Mouse (Mus musculus) MEL (cell line): ENCODE results near the gene Gbx2. TPM values are rescaled to one million over a fixed set of nuclear protein-coding genes. Genes with fewer than 3 reads are reported as not detected.

Source experiments
- DNase-seq: peaks from one replicate; pipeline ENCODE4 v3.0.0; 2011; ENCODE audit warnings: low read depth, low spot score
- H3K27ac ChIP-seq: 2 replicates; pipeline ENCODE4 v1.5.1; 2012; ENCODE audit warnings: low read depth, mild to moderate bottlenecking, control low read depth, low read length, moderate library complexity; ENCODE audit not compliant: control insufficient read depth
- H3K27me3 ChIP-seq, 2 experiments: fragments of 150-350 bp in 1 of 2; sonication (generic) in 1 of 2; 2 replicates each; pipeline ENCODE4 v1.6.1; 2012; ENCODE audit warnings: low read length in 2 of 2, mild to moderate bottlenecking in 2 of 2, improper control_type of control experiment in 1 of 2, moderate library complexity in 1 of 2; ENCODE audit not compliant: insufficient read depth in 2 of 2, control insufficient read depth in 1 of 2
- H3K36me3 ChIP-seq, 2 experiments: 2 replicates each; pipeline ENCODE4 v1.6.1; 2012 to 2014; ENCODE audit warnings: low read length in 2 of 2, improper control_type of control experiment in 1 of 2, inconsistent platforms in 1 of 2, mild to moderate bottlenecking in 1 of 2; ENCODE audit not compliant: insufficient read depth in 2 of 2, control insufficient read depth in 1 of 2
- H3K4me1 ChIP-seq, 2 experiments: fragments of 150-350 bp in 1 of 2; sonication (generic) in 1 of 2; 2 replicates each; pipeline ENCODE4 v1.6.1; 2012; ENCODE audit warnings: low read length in 2 of 2, improper control_type of control experiment in 1 of 2, mild to moderate bottlenecking in 1 of 2; ENCODE audit not compliant: insufficient read depth in 2 of 2, control insufficient read depth in 1 of 2
- H3K4me3 ChIP-seq, 2 experiments: fragments of 150-350 bp in 1 of 2; sonication (generic) in 1 of 2; 2 replicates each; pipeline ENCODE4 v1.5.1; 2012; ENCODE audit warnings: low read depth in 2 of 2, low read length in 2 of 2, mild to moderate bottlenecking in 2 of 2, moderate library complexity in 2 of 2, control low read depth in 1 of 2, improper control_type of control experiment in 1 of 2; ENCODE audit not compliant: control insufficient read depth in 1 of 2, insufficient read depth in 1 of 2
- H3K79me2 ChIP-seq: 2 replicates; pipeline ENCODE4 v1.6.1; 2012; ENCODE audit warnings: mild to moderate bottlenecking, low read length, moderate library complexity; ENCODE audit not compliant: control insufficient read depth, poor library complexity, insufficient read depth
- H3K9ac ChIP-seq: 2 replicates; pipeline ENCODE4 v1.6.1; 2012; ENCODE audit warnings: low read depth, mild to moderate bottlenecking, control low read depth, low read length, moderate library complexity; ENCODE audit not compliant: control insufficient read depth, poor library complexity, severe bottlenecking
- H3K9me3 ChIP-seq: fragments of 150-350 bp; sonication (generic); replicated peaks from 2 replicates; pipeline ENCODE4 v1.6.1; 2012; ENCODE audit warnings: mild to moderate bottlenecking, low read length, improper control_type of control experiment, moderate library complexity; ENCODE audit not compliant: insufficient read depth
- GATA1 ChIP-seq: IDR thresholded peaks from 2 replicates; pipeline ENCODE4 v1.6.1; 2011; ENCODE audit warnings: low read depth, low read length, improper control_type of control experiment
- JUND ChIP-seq: IDR thresholded peaks from 2 replicates; pipeline ENCODE4 v1.6.1; 2011; ENCODE audit warnings: low read depth, mild to moderate bottlenecking, improper control_type of control experiment, low read length
- MYB ChIP-seq: IDR thresholded peaks from 2 replicates; pipeline ENCODE4 v1.6.1; 2011; ENCODE audit warnings: mild to moderate bottlenecking, low read depth, low read length, improper control_type of control experiment
- NRF1 ChIP-seq: IDR thresholded peaks from 2 replicates; pipeline ENCODE4 v1.6.1; 2014; ENCODE audit warnings: low read depth, mild to moderate bottlenecking, inconsistent platforms, low read length, improper control_type of control experiment, moderate library complexity; ENCODE audit not compliant: poor library complexity, insufficient read depth, severe bottlenecking
- RCOR1 ChIP-seq: IDR thresholded peaks from 2 replicates; pipeline ENCODE4 v1.6.1; 2012; ENCODE audit warnings: low read depth, mild to moderate bottlenecking, inconsistent platforms, low read length, improper control_type of control experiment
- SMC3 ChIP-seq: IDR thresholded peaks from 2 replicates; pipeline ENCODE4 v1.6.1; 2011; ENCODE audit warnings: low read depth, low read length, improper control_type of control experiment
- polyA plus RNA-seq, 2 experiments: library from polyadenylated mRNA; stranded (reverse) in 1 of 2; unstranded in 1 of 2; fragments of >175 nt in 1 of 2; fragments of >200 nt in 1 of 2; gene quantifications; 2 replicates each; pipeline versions ENCODE4 v1.2.1 to v1.2.4; 2012; ENCODE audit warnings: low replicate concordance in 2 of 2, low read depth in 1 of 2; ENCODE audit not compliant: insufficient read length in 2 of 2, insufficient read depth in 1 of 2, missing spikeins in 1 of 2
- total RNA-seq: library from RNA; depleted of rRNA; stranded (reverse); fragments of 300-350 nt; gene quantifications from 2 replicates; pipeline ENCODE4 v1.2.3, GENCODE M21; 2012; rRNA removed

Gene Gbx2
- total and polyA plus RNA-seq, 3 experiments, result not detected

- no peak overlapping the region for H3K27ac ChIP-seq
- no peaks in the 10 kb centered on the region for H3K27me3 ChIP-seq
- H3K4me1 ChIP-seq, result no peaks in the 10 kb centered on the region
- H3K4me3 ChIP-seq, result no peak overlapping the region
- H3K36me3 ChIP-seq, result no peaks in the 10 kb centered on the region
- H3K9me3 ChIP-seq, result no peaks in the 10 kb centered on the region
- DNase-seq, result no peak
- H3K9ac ChIP-seq, result no peak overlapping the region
- no peaks in the 10 kb centered on the region for H3K79me2 ChIP-seq
- TF ChIP-seq MYB (no peak), GATA1 (no peak), SMC3 (no peak), RCOR1 (no peak), JUND (no peak)
Measured at GRCm38 (mm10) chr1:89880193-89880592, 50.8 kb downstream of the Gbx2 start.

DNA sequence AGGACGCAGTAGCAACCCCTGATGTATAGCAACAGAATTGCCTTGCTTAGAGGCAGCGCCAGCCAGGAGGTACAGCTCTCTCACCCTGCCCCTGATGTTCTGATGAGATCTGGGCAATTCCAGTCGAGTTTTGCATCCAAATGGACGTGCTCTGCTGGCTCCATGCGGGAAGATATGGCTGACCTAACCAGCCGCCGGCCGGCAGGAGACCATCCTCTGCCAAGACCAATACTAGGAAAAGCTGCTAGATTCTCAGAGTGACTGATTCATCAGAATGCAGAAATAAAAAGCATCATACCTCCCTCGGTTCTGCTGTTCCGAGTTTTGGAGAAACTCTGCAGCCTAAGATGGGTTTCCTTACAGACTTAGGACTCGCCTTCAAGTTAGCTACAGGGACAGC lies 52.5 kb downstream of the Gbx2 start:
- no peaks in the 10 kb centered on the region for H3K9me3 ChIP-seq
- no peak overlapping the region for H3K4me3 ChIP-seq
- TF ChIP-seq NRF1, result no peak
- H3K79me2 ChIP-seq, result no peaks in the 10 kb centered on the region
- DNase-seq, result no peak
- no peaks in the 10 kb centered on the region for H3K27me3 ChIP-seq
- H3K36me3 ChIP-seq, result no peaks in the 10 kb centered on the region
- no peaks in the 10 kb centered on the region for H3K4me1 ChIP-seq
- H3K9ac ChIP-seq, result no peak overlapping the region
- no peak overlapping the region for H3K27ac ChIP-seq

Other genes starting within 250 kb of the Gbx2 start
- not detected in 2 replicates for gene Asb18, start 83.5 kb upstream of the Gbx2 start, total RNA-seq
- not detected for gene Asb18, start 83.5 kb upstream of the Gbx2 start, polyA plus RNA-seq
- not detected in 2 replicates for gene Iqca, start 222.2 kb upstream of the Gbx2 start, total RNA-seq
- under 1 TPM in 1 of 2 experiments, not detected in 1; 0.39 TPM for gene Iqca, start 222.2 kb upstream of the Gbx2 start, polyA plus RNA-seq